Mouse (Mus musculus) kidney, embryonic 15.5 days (tissue): Measurements from ENCODE around the gene Usp40. TPM values are rescaled to one million over a fixed set of nuclear protein-coding genes. Genes with fewer than 3 reads are reported as not detected.

ENCODE experiments used
- ATAC-seq: fragments of 200-750 bp; cut with Nextera tagmentation; replicated peaks from 2 replicates; pipeline ENCODE4 v1.8.0; 2017; ENCODE audit warnings: moderate TSS enrichment; ENCODE audit not compliant: low FRiP score
- H3K27ac ChIP-seq: fragments of 300-500 bp; sonication (generic); 2 replicates; pipeline ENCODE4 v1.5.1; 2015; ENCODE audit warnings: mild to moderate bottlenecking, inconsistent platforms
- H3K27me3 ChIP-seq: fragments of 300-500 bp; sonication (generic); 2 replicates; pipeline ENCODE4 v1.6.1; 2015; ENCODE audit warnings: inconsistent platforms
- H3K36me3 ChIP-seq: fragments of 300-500 bp; sonication (generic); 2 replicates; pipeline ENCODE4 v1.6.1; 2015; ENCODE audit warnings: inconsistent platforms
- H3K4me1 ChIP-seq: fragments of 300-500 bp; sonication (generic); 2 replicates; pipeline ENCODE4 v1.6.1; 2015; ENCODE audit warnings: inconsistent platforms
- H3K4me2 ChIP-seq: fragments of 300-500 bp; sonication (generic); 2 replicates; pipeline ENCODE4 v1.6.1; 2015; ENCODE audit warnings: moderate library complexity, mild to moderate bottlenecking, inconsistent platforms
- H3K4me3 ChIP-seq: fragments of 300-500 bp; sonication (generic); replicated peaks from 2 replicates; pipeline ENCODE4 v1.5.1; 2015; ENCODE audit warnings: mild to moderate bottlenecking, inconsistent platforms
- H3K9ac ChIP-seq: fragments of 300-500 bp; sonication (generic); 2 replicates; pipeline ENCODE4 v1.6.1; 2015; ENCODE audit warnings: mild to moderate bottlenecking, inconsistent platforms
- H3K9me3 ChIP-seq: fragments of 300-500 bp; sonication (generic); replicated peaks from 2 replicates; pipeline ENCODE4 v1.6.1; 2016; ENCODE audit warnings: inconsistent platforms
- WGBS: fragments of 180-500 bp; shearing (Covaris S2); methylation state at CpG from one replicate; pipeline ENCODE4 v1.1.7; 2015; ENCODE audit warnings: mixed read lengths; 5-methylcytosine and 5-hydroxymethylcytosine counted together
- microRNA-seq: library from miRNA; unstranded; fragments of <30 nt; microRNA quantifications from one replicate; pipeline ENCODE4, GENCODE M21; 2016
- polyA plus RNA-seq: library from polyadenylated mRNA; unstranded; fragments of >200 nt; fragmentation: Nextera tagmentation; extraction: Ambion mirVana; gene quantifications from 2 replicates; pipeline ENCODE4 v1.2.1, GENCODE M21; 2015

Usp40 gene
- polyA plus RNA-seq, 1 experiment from 2014 or later, result 42.6 TPM

- ATAC-seq, result no peak
- Histone ChIP-seq H3K9me3 (no peaks in the 10 kb centered on the region), H3K27me3 (no peaks in the 10 kb centered on the region), H3K4me1 (0 out of 2 replicates have a peak, but pooled peaks cover 9% of the 10 kb centered on the region), H3K36me3 (peaks cover 17% of the 10 kb centered on the region; the same call in 1 of the 2 replicates), H3K4me3 (no peak overlapping the region), H3K27ac (no peak overlapping the region), H3K4me2 (no peak overlapping the region), H3K9ac (no peak overlapping the region)
These were observed 98.8 kb downstream of the Usp40 start for GRCm38 (mm10) chr1:87909565-87909964.

- H3K4me1 ChIP-seq, result 0 out of 2 replicates have a peak, but pooled peaks cover 9% of the 10 kb centered on the region
- H3K4me3 ChIP-seq, result no peak overlapping the region
- no peak overlapping the region for H3K27ac ChIP-seq
- no peak overlapping the region for H3K9ac ChIP-seq
- no peaks in the 10 kb centered on the region for H3K27me3 ChIP-seq
- ATAC-seq, result no peak
- H3K9me3 ChIP-seq, result no peaks in the 10 kb centered on the region
- peaks cover 17% of the 10 kb centered on the region; the same call in 1 of the 2 replicates for H3K36me3 ChIP-seq
- 54% methylated on average over 3 of the region's 3 CpGs for WGBS
- H3K4me2 ChIP-seq, result no peak overlapping the region
These were observed 99.6 kb downstream of the Usp40 start for GRCm38 (mm10) chr1:87908736-87909135.

GRCm38 (mm10) chr1:87908006-87908405 lies 100.3 kb downstream of the Usp40 start:
- Histone ChIP-seq H3K36me3 (peaks cover 20% of the 10 kb centered on the region; the same call in 1 of the 2 replicates), H3K4me2 (no peak overlapping the region), H3K9me3 (no peaks in the 10 kb centered on the region), H3K4me3 (no peak overlapping the region), H3K27ac (no peak overlapping the region), H3K27me3 (no peaks in the 10 kb centered on the region), H3K9ac (no peak overlapping the region), H3K4me1 (0 out of 2 replicates have a peak, but pooled peaks cover 4% of the 10 kb centered on the region)
- ATAC-seq, result no peak
- WGBS, result 93% methylated on average over 2 of the region's 2 CpGs

- H3K4me3 ChIP-seq, result no peak overlapping the region
- H3K9ac ChIP-seq, result no peak overlapping the region
- 91% methylated on average over 5 of the region's 5 CpGs for WGBS
- H3K27me3 ChIP-seq, result no peaks in the 10 kb centered on the region
- no peak for ATAC-seq
- no peak overlapping the region for H3K4me2 ChIP-seq
- no peaks in the 10 kb centered on the region for H3K9me3 ChIP-seq
- peaks cover 17% of the 10 kb centered on the region; the same call in 1 of the 2 replicates for H3K36me3 ChIP-seq
- H3K27ac ChIP-seq, result no peak overlapping the region
- 0 out of 2 replicates have a peak, but pooled peaks cover 4% of the 10 kb centered on the region for H3K4me1 ChIP-seq
These were observed 101.9 kb downstream of the Usp40 start for GRCm38 (mm10) chr1:87906361-87906956.

- no peak overlapping the region for H3K4me2 ChIP-seq
- no peak overlapping the region for H3K27ac ChIP-seq
- H3K9ac ChIP-seq, result no peak overlapping the region
- ATAC-seq, result no peak
- H3K36me3 ChIP-seq, result 0 out of 2 replicates have a peak, but pooled peaks cover 4% of the 10 kb centered on the region
- no peaks in the 10 kb centered on the region for H3K27me3 ChIP-seq
- H3K9me3 ChIP-seq, result no peaks in the 10 kb centered on the region
- no peak overlapping the region for H3K4me3 ChIP-seq
- peaks cover 5% of the 10 kb centered on the region; the same call in 1 of the 2 replicates for H3K4me1 ChIP-seq
These were observed 106.2 kb downstream of the Usp40 start for GRCm38 (mm10) chr1:87902186-87902585.

- Histone ChIP-seq H3K4me3 (no peak overlapping the region), H3K27ac (peak overlapping the region; percentile 6; the same call in 1 of the 2 replicates), H3K4me1 (peaks cover 5% of the 10 kb centered on the region; the same call in 1 of the 2 replicates), H3K9me3 (no peaks in the 10 kb centered on the region), H3K4me2 (no peak overlapping the region), H3K36me3 (0 out of 2 replicates have a peak, but pooled peaks cover 5% of the 10 kb centered on the region), H3K9ac (no peak overlapping the region), H3K27me3 (no peaks in the 10 kb centered on the region)
- ATAC-seq, result no peak; the same call in 1 of the 2 replicates
- WGBS, result 82% methylated on average over 6 of the region's 6 CpGs
These were observed 107.4 kb downstream of the Usp40 start for GRCm38 (mm10) chr1:87900979-87901378.

- no peaks in the 10 kb centered on the region for H3K27me3 ChIP-seq
- H3K36me3 ChIP-seq, result 0 out of 2 replicates have a peak, but pooled peaks cover 5% of the 10 kb centered on the region
- no peak overlapping the region for H3K27ac ChIP-seq
- no peak overlapping the region for H3K9ac ChIP-seq
- H3K4me3 ChIP-seq, result no peak overlapping the region
- no peak overlapping the region for H3K4me2 ChIP-seq
- no peaks in the 10 kb centered on the region for H3K9me3 ChIP-seq
- 80% methylated on average over 2 of the region's 2 CpGs for WGBS
- peaks cover 5% of the 10 kb centered on the region; the same call in 1 of the 2 replicates for H3K4me1 ChIP-seq
- no peak for ATAC-seq
These were observed 108.7 kb downstream of the Usp40 start for GRCm38 (mm10) chr1:87899701-87900100.

- WGBS, result 73% methylated on average over 2 of the region's 2 CpGs
- Histone ChIP-seq H3K4me3 (no peak overlapping the region), H3K27me3 (no peaks in the 10 kb centered on the region), H3K36me3 (peaks cover 3% of the 10 kb centered on the region; the same call in 1 of the 2 replicates), H3K9me3 (no peaks in the 10 kb centered on the region), H3K27ac (0 out of 2 replicates have a peak overlapping the region, but pooled peaks have one; percentile 6), H3K4me2 (no peak overlapping the region), H3K4me1 (peaks cover 5% of the 10 kb centered on the region; the same call in 1 of the 2 replicates), H3K9ac (no peak overlapping the region)
- no peak for ATAC-seq
These were observed 111.4 kb downstream of the Usp40 start for GRCm38 (mm10) chr1:87896921-87897320.

Small RNAs within 50 kb of the gene (microRNA-seq; reads per million reads assigned to microRNA genes)
- gene Gm25198, result not detected

Other genes starting within 250 kb of the Usp40 start
- 3.0 and 3.1 TPM in 2 replicates for gene Sag, start 204.9 kb downstream of the Usp40 start, polyA plus RNA-seq
- gene Dgkd, start 155.3 kb downstream of the Usp40 start, polyA plus RNA-seq, result 30.0 and 33.6 TPM in 2 replicates
- gene Ugt1a10, start 46.8 kb upstream of the Usp40 start, polyA plus RNA-seq, result 17.5 TPM in 2 replicates
- 4.6 and 4.7 TPM in 2 replicates for gene Ugt1a9, start 62.2 kb upstream of the Usp40 start, polyA plus RNA-seq
- gene Ugt1a8, start 79.3 kb upstream of the Usp40 start, polyA plus RNA-seq, result not detected in 2 replicates
- 8.9 and 11.4 TPM in 2 replicates for gene Ugt1a7c, start 86.5 kb upstream of the Usp40 start, polyA plus RNA-seq
- 0.16 and 0.22 TPM in 2 replicates for gene Ugt1a6b, start 94.7 kb upstream of the Usp40 start, polyA plus RNA-seq
- gene Ugt1a6a, start 126.3 kb upstream of the Usp40 start, polyA plus RNA-seq, result 3.1 and 3.9 TPM in 2 replicates
- gene Ugt1a5, start 157.5 kb upstream of the Usp40 start, polyA plus RNA-seq, result not detected in 2 replicates
- gene Ugt1a2, start 192.1 kb upstream of the Usp40 start, polyA plus RNA-seq, result 27.5 and 28.9 TPM in 2 replicates
- gene Dnajb3, start 197.2 kb upstream of the Usp40 start, polyA plus RNA-seq, result 10.7 TPM in 2 replicates
- 1.2 and 1.8 TPM in 2 replicates for gene Ugt1a1, start 203.4 kb upstream of the Usp40 start, polyA plus RNA-seq
- 1.3 and 1.8 TPM in 2 replicates for gene Mroh2a, start 218.4 kb upstream of the Usp40 start, polyA plus RNA-seq